ENCODE assay signal across 16 mouse cellular contexts in the genomic region with DNA sequence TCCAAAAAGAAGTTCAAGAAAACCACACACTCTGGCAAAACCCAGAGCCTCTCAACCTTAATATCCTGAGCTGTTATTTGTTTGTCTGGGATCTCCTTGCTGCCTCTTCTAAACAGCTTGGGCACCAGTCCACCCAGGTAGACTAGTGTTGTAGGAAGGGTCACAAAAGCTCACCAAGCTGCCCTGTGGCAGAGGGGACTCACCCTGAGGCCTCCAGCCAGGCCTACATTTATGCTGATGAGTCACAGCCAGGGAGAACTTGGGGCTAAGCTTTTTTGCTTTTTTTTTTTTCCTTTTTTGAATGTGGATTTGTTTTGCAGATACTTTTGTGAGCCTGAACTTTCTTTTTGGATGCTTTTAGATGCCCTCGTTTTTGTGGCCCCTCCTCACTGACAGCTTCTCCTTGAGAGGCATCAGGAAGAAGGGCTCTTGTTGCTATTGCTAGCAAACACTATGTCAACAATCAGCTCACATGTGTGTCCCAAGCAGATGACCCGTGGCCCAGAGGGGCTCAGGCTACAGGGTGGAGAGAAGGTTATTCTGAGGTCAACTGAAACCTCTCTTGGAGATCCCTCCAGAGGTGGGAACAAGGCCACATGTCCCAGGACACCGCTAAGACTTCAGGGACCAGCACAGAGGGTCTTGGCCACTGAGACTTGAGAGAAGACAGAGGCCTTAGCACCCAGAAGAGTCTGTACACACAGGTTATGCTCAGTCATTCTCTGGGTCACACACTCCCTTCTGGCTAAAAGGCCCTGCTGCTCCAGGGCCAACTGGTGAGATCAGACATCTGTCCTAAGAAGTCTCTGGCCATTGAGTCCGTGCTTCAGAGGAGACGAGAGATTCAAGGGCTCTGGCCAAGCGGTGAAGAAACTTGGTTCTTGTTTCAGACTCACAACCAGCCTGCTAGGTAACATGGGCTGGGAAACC. TPM values are rescaled to one million over a fixed set of nuclear protein-coding genes. Genes with fewer than 3 reads are reported as not detected.
DNase-seq lines count a peak whose midpoint lies in the region; ATAC-seq and TF ChIP-seq lines count a peak whose summit lies in the region.
"Had no signal": no experiment of that assay in that cellular context is flagged by ENCODE, and none has a peak within 500 bp of the region (broad histone marks: within the 10 kb centered on the region; RNA-seq: fewer than 3 reads in every experiment).

No protein-coding gene starts in this region.

- H3K27ac ChIP-seq in embryonic facial prominence, embryonic 13.5 days: peak overlapping the region; percentile 12; the same call in 1 of the 2 replicates
- H3K27ac ChIP-seq in embryonic facial prominence, embryonic 10.5 days (replicated peaks): no peak overlapping the region
- no peak overlapping the region for H3K27ac ChIP-seq in lung, postnatal 0 days (ENCODE audit: low read length)
- H3K27ac ChIP-seq in embryonic fibroblast, embryonic 13.5 days (ENCODE audit: insufficient read depth, low read length): peak overlapping the region; percentile 98
- no peak overlapping the region for H3K27ac ChIP-seq in midbrain, embryonic 13.5 days
- H3K27ac ChIP-seq: liver, embryonic 13.5 days had no signal

- no peak for ATAC-seq in embryonic facial prominence, embryonic 13.5 days (ENCODE audit: insufficient number of reproducible peaks, insufficient read depth, low FRiP score, low TSS enrichment, low read depth)
- no peak for ATAC-seq in lung, postnatal 0 days
- no peak for ATAC-seq in granulocyte monocyte progenitor cell, adult 5-6 weeks (replicated peaks; ENCODE audit: poor library complexity, severe bottlenecking)
- ATAC-seq in midbrain, embryonic 13.5 days: no peak
- ATAC-seq: forebrain, embryonic 14.5 days; inflammation-experienced regulatory T-cells, adult 6 months; Patski had no signal

- no peak for TF ChIP-seq CTCF in lung, postnatal 0 days (IDR thresholded peaks at IDR 0.05)
- no peak for TF ChIP-seq CTCF in embryonic fibroblast, embryonic 13.5 days (IDR thresholded peaks at IDR 0.05; ENCODE audit: borderline replicate concordance, insufficient read depth, low read length)

- H3K4me1 ChIP-seq in embryonic facial prominence, embryonic 13.5 days: peaks cover 6% of the 10 kb centered on the region; the same call in 1 of the 2 replicates
- H3K4me1 ChIP-seq in embryonic facial prominence, embryonic 10.5 days: peaks cover 13% of the 10 kb centered on the region
- H3K4me1 ChIP-seq in lung, postnatal 0 days (ENCODE audit: insufficient read depth, low read depth, low read length): no peaks in the 10 kb centered on the region
- H3K4me1 ChIP-seq in embryonic fibroblast, embryonic 13.5 days (ENCODE audit: control insufficient read depth, insufficient read depth, low read length): peaks cover 22% of the 10 kb centered on the region
- H3K4me1 ChIP-seq in midbrain, embryonic 13.5 days (replicated peaks): no peaks in the 10 kb centered on the region
- H3K4me1 ChIP-seq: liver, embryonic 13.5 days had no signal

- 0 out of 2 replicates have a peak, but pooled peaks have one; percentile 14 for TF ChIP-seq POLR2A in embryonic fibroblast, embryonic 13.5 days (IDR thresholded peaks at IDR 0.05; ENCODE audit: low read depth, low read length)

- no peaks in the 10 kb centered on the region for H3K36me3 ChIP-seq in embryonic facial prominence, embryonic 13.5 days
- no peaks in the 10 kb centered on the region for H3K36me3 ChIP-seq in embryonic facial prominence, embryonic 10.5 days (replicated peaks)
- H3K36me3 ChIP-seq in lung, postnatal 0 days (ENCODE audit: insufficient read depth, low read length): no peaks in the 10 kb centered on the region
- H3K36me3 ChIP-seq in midbrain, embryonic 13.5 days: no peaks in the 10 kb centered on the region
- H3K36me3 ChIP-seq: liver, embryonic 13.5 days had no signal

- no peak for DNase-seq in embryonic facial prominence, embryonic 10.5 days (ENCODE audit: low spot score)
- DNase-seq in lung, postnatal 25 days (ENCODE audit: low spot score): peak; percentile 9
- DNase-seq in lung, postnatal 0 days (ENCODE audit: low spot score): no peak
- peak; percentile 49 to 59 for DNase-seq in heart, postnatal 36 days
- DNase-seq: adrenal gland, postnatal 10 days; cerebellum, adult 11 months; embryo, embryonic 11 days; liver, embryonic 13.5 days had no signal

- 63% methylated on average over 6 of the region's 6 CpGs for WGBS in embryonic facial prominence, embryonic 13.5 days
- WGBS in embryonic facial prominence, embryonic 10.5 days: 67% methylated on average over 6 of the region's 6 CpGs
- 50% methylated on average over 6 of the region's 6 CpGs for WGBS in lung, postnatal 0 days
- WGBS in midbrain, embryonic 13.5 days: 71% methylated on average over 6 of the region's 6 CpGs

- TF ChIP-seq EP300 in lung, postnatal 0 days (IDR thresholded peaks at IDR 0.05): no peak

- H3K9ac ChIP-seq in embryonic facial prominence, embryonic 13.5 days: no peak overlapping the region
- H3K9ac ChIP-seq in lung, postnatal 0 days (replicated peaks; ENCODE audit: low read depth): no peak overlapping the region
- no peak overlapping the region for H3K9ac ChIP-seq in midbrain, embryonic 13.5 days (replicated peaks)
- H3K9ac ChIP-seq: liver, embryonic 13.5 days had no signal

- H3K4me2 ChIP-seq in embryonic facial prominence, embryonic 13.5 days: no peak overlapping the region
- H3K4me2 ChIP-seq in lung, postnatal 0 days (replicated peaks; ENCODE audit: low read depth, low read length): no peak overlapping the region
- no peak overlapping the region for H3K4me2 ChIP-seq in midbrain, embryonic 13.5 days (replicated peaks)
- H3K4me2 ChIP-seq: liver, embryonic 13.5 days had no signal

- intact Hi-C loops in heart, postnatal 36 days (cut with DNase I): no loop called here

- no peaks in the 10 kb centered on the region for H3K27me3 ChIP-seq in embryonic facial prominence, embryonic 13.5 days
- H3K27me3 ChIP-seq in embryonic facial prominence, embryonic 10.5 days (replicated peaks; ENCODE audit: low read depth, poor library complexity, severe bottlenecking): no peaks in the 10 kb centered on the region
- H3K27me3 ChIP-seq in lung, postnatal 0 days (replicated peaks; ENCODE audit: insufficient read depth, low read length): no peaks in the 10 kb centered on the region
- H3K27me3 ChIP-seq in midbrain, embryonic 13.5 days: no peaks in the 10 kb centered on the region
- H3K27me3 ChIP-seq: liver, embryonic 13.5 days; Patski had no signal

- H3K9me3 ChIP-seq in embryonic facial prominence, embryonic 13.5 days: no peaks in the 10 kb centered on the region
- no peaks in the 10 kb centered on the region for H3K9me3 ChIP-seq in embryonic facial prominence, embryonic 10.5 days
- H3K9me3 ChIP-seq in lung, postnatal 0 days (ENCODE audit: low read length): no peaks in the 10 kb centered on the region
- no peaks in the 10 kb centered on the region for H3K9me3 ChIP-seq in midbrain, embryonic 13.5 days
- H3K9me3 ChIP-seq: liver, embryonic 13.5 days had no signal

- H3K4me3 ChIP-seq in embryonic facial prominence, embryonic 13.5 days: no peak overlapping the region
- no peak overlapping the region for H3K4me3 ChIP-seq in embryonic facial prominence, embryonic 10.5 days
- no peak overlapping the region for H3K4me3 ChIP-seq in lung, postnatal 0 days (ENCODE audit: low read depth, low read length)
- no peak overlapping the region for H3K4me3 ChIP-seq in embryonic fibroblast, embryonic 13.5 days (ENCODE audit: insufficient read depth, low read length)
- no peak overlapping the region for H3K4me3 ChIP-seq in midbrain, embryonic 13.5 days (replicated peaks)
- H3K4me3 ChIP-seq: liver, embryonic 13.5 days had no signal

RNA-seq across cellular contexts. Expression of a gene that starts 50.3 kb away (rescaled TPM):
- polyA plus RNA-seq in embryonic facial prominence, embryonic 13.5 days (2015; fragmentation: Nextera tagmentation; extraction: Ambion mirVana): 3.4 and 5.4 TPM in 2 replicates
- 2.0 and 2.2 TPM in 2 replicates for polyA plus RNA-seq in embryonic facial prominence, embryonic 10.5 days (2016; fragmentation: Nextera tagmentation; extraction: Ambion mirVana)
- 0.18 and 0.35 TPM in 2 replicates for polyA plus RNA-seq in lung, postnatal 0 days (2015; fragmentation: Nextera tagmentation; extraction: Ambion mirVana)
- 139 and 166 TPM in 2 replicates for polyA plus RNA-seq in embryonic fibroblast, embryonic 13.5 days (2011; ENCODE audit: insufficient read length, low read depth, missing spikeins)
- total RNA-seq in heart, postnatal 36 days (2021): 1 to 10 TPM; 1.4 to 2.1 TPM
- not detected in 2 replicates for total RNA-seq in granulocyte monocyte progenitor cell, adult 5-6 weeks (2014; fragmentation: Nextera tagmentation)
- 0.22 TPM in 1 of 2 replicates, not detected in the other for total RNA-seq in granulocyte monocyte progenitor cell, adult 5-6 weeks (2017)
- 1.4 and 1.7 TPM in 2 replicates for polyA plus RNA-seq in midbrain, embryonic 13.5 days (2015; fragmentation: Nextera tagmentation; extraction: Ambion mirVana)
- total RNA-seq: megakaryocyte progenitor cell, adult 5-6 weeks had no signal

Comparison
In these comparisons a context has a peak if more than half of its experiments do, and no peak if none do; other contexts are left out.
1. H3K27ac ChIP-seq: peak in embryonic facial prominence, embryonic 13.5 days (single experiment) and embryonic fibroblast, embryonic 13.5 days (single experiment); none in embryonic facial prominence, embryonic 10.5 days (single experiment), lung, postnatal 0 days (single experiment) and midbrain, embryonic 13.5 days (single experiment).
2. DNase-seq: peak in lung, postnatal 25 days (single experiment) and heart, postnatal 36 days (2 of 2); none in embryonic facial prominence, embryonic 10.5 days (single experiment) and lung, postnatal 0 days (single experiment).
3. RNA of a gene that starts 50.3 kb away (polyA plus RNA-seq): 139 to 166 TPM in embryonic fibroblast, embryonic 13.5 days; 3.4 to 5.4 TPM in embryonic facial prominence, embryonic 13.5 days, 2.0 to 2.2 TPM in embryonic facial prominence, embryonic 10.5 days, 1.4 to 1.7 TPM in midbrain, embryonic 13.5 days and 0.18 to 0.35 TPM in lung, postnatal 0 days; every median in the first group is over 10 times any median in the second.